Mouse (Mus musculus) Muller cell, postnatal 12 days (primary cell): ENCODE measurements around the gene Pir.

ENCODE experiments used
- DNase-seq: peaks from one replicate; pipeline ENCODE4 v3.0.0-alpha.2; 2015; ENCODE audit errors: inconsistent ontology term

The Pir gene

DNA sequence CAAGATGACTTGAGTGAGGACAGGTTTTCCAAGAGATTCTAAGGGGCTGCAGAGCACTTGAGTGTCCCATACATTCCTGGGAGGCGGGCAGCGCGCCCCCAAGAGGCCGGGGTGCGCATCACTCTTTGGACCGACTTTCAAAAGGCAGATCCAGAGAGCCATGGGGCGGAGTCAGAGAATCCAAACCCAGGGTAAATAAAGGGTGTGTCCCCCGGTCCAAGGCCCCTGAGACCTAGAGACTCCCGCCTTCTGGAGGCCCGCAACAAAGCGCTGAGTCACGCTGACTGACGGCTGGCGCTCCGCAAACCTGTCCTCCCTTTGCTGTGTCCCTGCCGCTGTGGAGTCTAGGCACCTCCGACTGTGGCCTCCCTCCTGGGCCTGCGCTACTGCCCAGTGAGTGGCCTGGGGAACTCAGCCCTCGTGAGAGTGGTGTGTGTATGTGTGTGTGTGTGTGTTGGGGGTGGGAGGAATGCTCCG lies at the start of gene Pir:
TSS of gene Pir (plus strand) at position 87 of the 477 bp plus-strand sequence.
- peak; percentile 52 for DNase-seq

DNA sequence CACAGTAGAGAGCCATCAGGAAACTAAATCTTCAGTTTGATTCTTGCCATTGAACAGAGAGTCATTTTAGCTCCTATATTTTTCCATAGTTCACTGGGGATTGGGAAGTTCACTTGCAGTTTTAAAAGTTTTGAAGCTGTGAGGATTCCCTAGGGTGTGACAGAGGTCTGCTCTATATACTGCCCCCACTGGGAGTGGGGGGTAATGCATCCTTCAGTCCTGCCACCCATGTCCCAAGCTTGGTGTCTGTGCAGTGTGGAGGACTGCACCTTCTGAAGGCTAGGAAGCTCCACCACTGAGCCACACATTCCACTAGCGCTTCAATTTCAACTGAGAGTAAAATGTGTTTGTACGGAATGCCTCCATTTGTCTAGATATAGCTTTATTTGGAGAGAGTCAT lies 47.2 kb upstream of the Pir start:
- no peak for DNase-seq

DNA sequence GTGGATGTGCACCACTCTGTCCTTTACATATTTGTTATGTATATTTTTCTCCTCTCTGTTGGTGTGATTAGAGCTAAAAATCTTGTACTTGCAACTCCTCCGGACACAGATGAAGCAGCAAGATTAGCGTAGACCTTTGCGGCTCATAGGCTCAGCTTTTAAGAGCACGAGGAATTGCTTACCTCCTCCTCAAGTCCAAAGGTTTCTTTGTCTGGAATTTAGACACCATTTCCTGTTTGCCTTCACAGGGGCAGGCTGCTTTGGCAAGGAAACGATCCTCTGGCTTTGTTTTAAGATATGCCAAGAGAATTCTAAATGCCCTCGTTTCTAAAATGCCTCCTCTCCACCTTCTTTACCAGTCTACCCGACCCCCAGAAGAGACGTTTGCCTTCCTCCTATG lies 35.8 kb upstream of the Pir start:
- no peak for DNase-seq

DNA sequence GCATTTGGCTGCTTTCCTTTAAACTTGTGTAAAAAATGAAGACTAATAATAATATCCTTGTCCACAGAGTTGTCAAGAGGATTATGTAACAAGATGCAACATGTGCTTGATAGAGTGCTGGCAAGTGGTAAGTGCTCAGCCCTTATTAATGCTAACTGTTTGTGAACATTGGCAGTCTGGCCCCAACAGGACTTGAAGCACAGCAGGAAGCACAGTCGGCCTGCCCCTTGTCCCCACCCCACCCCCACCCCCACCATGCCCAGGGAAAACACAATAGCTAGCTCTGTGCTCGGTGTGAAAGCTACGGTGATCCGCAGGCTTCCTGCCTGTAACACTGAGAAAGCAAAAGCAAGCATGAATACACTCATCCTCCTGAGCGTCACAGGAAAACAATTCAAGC lies 23.5 kb upstream of the Pir start:
- peak; percentile 43 for DNase-seq

DNA sequence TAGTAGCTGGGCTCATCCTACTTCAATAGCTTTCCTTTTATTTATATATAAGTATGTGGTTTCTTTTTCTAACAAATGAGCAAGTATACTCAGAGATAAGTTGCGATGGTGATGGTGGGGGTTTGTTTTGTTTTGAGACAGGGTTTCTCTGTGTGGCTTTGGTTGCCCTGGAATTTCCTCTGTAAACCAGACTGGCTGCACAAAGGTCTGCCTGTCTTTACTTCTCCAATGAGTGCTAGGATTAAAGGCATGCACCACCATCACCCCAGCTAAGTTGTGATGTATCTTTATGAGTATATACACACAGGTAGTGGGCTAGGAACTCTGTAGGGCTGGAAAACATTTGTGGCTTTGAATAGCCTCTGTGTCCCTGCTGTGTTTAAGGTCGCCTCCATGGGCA lies 22.4 kb upstream of the Pir start:
- peak; percentile 17 for DNase-seq

DNA sequence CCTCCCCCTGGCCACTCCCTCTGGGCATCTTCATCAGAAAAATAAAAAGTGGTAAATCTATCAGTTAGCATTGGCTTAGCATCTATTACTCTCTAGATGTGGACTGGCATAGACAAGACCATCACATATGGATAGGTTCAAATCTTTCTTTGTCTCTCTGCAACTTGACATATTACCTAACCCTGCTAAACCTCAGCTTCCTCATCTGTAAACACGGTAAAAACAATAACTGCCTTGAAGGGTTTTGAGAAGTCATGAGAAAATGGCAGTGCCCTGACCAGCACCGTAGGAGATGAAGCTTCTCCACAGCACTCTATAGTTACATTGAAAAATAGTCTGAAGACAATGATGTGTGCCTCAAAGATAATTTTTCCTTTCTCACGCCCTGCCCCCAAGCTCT lies 12.6 kb upstream of the Pir start:
- DNase-seq, result no peak

DNA sequence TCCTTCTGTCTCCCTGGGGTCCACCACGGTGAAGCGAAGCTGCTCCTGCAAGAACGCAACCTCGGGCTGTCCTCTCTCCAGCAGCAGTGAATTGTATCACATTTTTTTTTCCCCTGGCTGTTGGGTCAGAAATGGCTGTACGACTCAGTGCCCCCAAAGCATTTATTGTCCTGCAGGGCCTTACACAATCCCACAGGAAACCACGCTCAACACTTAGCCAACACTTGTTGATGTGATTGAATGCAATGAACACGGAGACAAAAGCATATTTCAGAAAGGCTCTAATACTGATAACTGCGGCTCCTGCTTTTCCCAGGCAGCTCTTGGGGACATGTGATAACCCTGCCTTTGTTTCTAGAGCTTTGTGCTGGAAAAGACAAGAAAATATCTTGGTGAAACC lies 11.1 kb upstream of the Pir start, which contains the start of gene Bmx:
TSS of gene Bmx (minus strand) at position 137 of the 400 bp plus-strand sequence.
- DNase-seq, result no peak

DNA sequence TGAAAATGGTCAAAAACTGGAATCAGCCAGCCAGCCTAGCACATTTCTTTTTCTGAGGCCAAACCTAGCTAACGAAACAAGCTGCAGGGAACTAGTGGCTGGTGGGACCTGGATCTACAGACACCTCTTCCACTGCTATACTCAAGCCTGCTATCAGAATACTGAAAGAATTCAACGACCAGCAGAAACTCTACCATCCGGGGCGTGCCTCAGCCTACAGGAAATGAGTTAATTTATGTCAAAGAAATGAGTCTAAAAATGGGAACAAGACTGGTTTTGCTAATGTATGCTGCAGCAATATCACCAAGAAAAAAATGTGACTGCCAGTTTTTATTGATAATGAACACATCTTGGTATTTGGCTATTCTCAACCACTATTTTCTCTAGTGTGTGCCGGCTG lies 10.5 kb upstream of the Pir start:
- no peak for DNase-seq

DNA sequence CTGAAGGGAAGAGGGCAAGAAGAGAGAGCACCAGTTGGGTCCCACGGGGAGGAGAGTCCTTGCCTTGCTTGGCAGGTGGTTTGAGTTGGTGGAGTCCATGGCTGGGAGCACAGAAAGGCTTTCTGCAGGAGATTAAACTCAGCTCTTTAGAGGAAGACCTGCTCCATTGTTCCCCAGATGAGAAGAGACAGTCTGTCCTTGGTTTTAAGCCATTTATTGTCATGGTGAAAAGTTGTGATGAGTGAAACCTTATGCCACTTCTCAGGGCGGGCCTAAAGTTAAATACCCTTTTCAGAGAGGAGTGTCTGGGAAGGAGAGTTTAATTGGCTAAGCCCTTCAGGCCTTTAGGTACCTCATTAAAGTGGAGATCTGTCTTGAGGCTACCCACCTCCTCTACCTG lies 6.9 kb upstream of the Pir start:
- DNase-seq, result no peak

DNA sequence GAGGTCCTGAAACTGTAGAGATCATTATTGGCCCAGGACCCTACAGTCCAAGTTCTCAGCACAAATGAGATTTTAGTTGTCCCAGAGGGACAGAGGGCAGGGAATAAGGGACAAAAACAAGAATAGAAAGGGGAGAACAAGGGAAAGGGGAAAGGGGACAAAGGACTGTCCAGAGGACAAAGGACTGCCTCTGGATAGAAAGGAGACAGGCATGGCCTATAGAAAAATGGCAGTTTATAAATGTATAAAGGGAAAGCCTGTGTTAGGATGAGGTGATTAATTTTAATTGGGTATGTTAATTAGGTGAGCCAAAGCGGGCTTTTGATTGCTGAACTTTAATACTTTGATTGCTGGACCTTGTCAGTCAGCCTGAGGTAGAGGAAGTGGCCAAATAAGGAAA lies 4.3 kb upstream of the Pir start:
- no peak for DNase-seq

DNA sequence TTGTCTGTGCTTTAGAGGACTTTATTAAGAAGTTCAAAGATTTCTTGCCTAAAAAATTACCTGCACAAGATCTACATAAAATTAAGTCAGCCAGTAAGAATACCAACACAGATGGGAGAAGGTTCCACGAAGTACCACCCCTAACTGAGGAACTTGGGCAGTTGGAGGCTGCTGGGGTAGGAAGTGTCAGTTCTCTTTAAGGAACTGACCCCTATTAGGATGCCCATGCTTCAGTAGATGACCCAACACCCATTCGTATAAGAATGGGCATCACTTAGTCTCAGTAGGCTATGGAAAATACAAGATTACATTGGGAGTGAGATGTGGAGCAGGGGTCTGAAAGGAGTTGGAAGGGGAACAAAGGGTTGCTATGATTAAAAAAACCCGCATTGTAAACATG lies 1.4 kb downstream of the Pir start:
- DNase-seq, result no peak

DNA sequence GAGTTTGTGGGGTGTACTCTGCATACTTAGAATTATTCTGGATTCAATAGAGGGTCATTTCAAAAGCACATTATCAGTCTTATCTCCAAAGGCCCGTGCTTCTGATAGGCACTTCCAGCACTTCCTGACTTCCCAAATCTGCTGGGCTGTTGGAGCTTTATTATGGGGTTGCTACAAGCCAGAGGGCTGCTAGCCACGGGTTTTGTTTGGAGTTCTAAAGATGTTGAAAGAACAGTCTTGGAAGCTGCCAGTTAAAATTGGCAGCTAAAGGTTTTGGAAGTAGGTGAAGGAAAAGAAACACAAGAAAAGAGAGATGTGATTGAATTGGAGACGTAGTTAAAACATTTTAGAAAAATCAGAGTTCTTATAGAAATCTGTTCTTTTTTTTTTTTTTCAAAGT lies 6.4 kb downstream of the Pir start:
- DNase-seq, result no peak

DNA sequence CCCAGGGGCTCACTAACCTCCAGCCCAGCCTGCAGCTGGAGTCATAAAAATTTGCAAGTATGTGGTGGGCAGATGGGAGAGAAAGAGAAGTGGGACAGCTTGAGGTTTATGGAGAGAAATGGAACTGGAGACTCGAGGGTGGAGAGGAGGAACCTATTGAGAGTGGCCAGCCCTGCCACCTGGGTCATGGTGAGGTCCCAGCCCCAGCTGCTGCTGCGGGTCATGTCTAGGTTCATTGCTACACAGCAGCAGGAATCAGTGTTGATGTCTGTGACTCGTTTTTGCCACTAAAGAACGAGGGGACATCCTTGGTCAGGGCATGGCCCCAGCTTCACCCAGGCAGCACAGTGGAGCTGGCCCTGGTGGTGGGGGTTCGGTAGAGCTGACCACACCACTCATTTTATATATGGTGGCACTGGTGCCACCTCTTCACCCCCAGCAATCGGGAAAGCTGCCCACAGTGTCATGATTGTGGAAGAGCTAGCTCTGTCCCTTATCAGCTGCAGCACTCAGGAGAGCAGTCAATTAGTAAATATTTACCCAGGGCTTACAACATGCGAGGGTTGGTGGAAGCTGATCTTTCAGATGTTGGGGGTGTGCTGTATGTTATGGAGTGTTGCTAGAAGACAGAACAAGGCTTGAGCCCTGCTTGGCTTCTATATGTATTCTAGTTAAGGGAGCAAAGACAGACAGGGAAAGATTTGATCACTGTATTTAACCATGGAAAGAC lies 11.9 kb downstream of the Pir start:
- no peak for DNase-seq

DNA sequence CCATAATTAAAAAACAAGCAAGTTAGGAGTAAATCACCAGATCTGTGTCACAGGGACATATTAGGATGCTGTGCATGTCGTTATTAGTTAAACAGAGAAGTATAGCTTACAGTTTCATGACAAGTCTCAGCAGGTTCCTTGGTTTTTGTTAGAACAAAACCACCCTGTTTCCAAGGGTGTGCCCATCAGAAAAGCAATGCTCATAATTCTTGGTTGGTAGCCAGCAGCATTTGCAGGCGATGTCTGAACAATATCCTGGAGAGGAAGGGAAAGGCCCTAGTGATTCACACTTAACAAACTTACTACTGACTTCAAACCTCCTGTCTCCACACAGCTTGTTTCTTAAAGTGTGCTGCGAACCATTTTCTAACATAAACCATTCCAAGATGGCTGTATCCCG lies 14.6 kb downstream of the Pir start:
- DNase-seq, result no peak

DNA sequence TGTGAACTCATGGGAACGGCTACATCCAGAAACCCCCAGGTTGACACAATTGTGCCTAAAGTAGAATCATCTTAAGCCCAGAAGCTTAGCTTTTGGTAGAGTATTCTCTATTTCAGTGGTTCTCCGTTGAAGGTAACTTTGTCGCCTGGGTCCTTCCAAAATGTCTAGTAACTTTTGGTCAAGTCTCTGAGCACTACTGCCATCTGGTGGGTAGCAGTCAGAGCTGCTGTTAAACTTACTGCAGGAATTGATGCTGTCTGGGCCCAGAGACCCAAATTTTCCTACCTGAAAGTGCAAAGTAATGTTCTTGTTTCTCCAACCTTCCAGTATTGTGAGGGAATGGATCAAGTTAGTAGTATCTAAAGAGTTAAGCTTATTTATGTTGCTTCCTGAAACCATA lies 17.9 kb downstream of the Pir start:
- no peak for DNase-seq

DNA sequence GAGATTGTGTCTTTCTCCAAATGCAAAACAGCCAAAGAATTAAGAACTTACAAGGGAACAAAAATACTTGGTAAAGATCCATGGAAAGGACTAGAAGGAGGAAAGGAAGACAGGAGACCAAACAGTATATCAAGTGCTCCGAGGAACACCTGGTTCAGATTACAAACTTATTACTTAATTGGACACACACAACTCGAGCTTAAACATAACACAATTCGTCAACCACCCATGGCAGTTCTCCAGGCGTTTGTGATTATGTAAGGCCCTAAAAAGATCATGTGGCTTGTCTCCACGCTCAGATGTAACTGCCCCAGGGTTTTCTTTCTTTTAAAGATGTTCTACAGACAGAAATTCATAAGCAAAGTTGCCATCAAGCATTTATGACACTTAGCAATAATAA lies 22.0 kb downstream of the Pir start:
- no peak for DNase-seq

DNA sequence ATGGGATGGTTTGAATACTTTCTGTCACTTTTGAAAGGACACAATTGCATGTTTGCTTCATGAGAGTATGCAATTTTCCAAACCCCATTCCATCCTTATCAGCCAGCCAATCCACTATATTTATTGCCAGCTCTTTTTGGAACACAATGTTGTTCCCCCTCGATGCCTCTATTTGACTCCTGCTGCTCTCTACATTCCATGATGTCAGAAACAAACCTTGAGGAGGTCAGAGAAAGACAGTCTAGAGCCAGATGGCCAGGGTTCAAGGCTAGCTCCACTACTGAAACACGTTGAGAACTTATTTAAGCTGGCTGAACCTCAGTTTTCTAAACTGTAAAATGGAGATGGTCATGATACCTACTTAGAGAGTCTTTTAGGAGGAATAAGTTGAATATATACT lies 37.1 kb downstream of the Pir start:
- DNase-seq, result peak; percentile 11

DNA sequence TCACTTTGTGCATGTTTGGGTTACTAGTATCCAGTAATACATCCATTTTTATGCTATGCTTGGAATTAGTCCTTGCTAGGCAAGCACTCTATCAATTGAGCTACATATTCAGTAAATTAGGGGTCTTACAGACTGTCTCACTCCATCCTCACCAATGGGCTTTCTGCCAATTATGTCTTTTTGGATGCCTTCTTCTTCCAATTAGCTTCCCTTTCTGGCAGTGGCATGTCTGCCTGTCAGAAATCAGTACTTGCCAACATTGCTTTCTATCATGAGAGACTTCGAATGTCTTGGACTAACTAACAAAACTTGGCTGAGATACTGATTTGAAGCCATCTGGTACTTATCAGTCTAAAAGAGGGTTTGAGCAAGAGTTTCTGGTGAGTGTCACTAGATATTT lies 44.7 kb downstream of the Pir start:
- peak; percentile 17 for DNase-seq

DNA sequence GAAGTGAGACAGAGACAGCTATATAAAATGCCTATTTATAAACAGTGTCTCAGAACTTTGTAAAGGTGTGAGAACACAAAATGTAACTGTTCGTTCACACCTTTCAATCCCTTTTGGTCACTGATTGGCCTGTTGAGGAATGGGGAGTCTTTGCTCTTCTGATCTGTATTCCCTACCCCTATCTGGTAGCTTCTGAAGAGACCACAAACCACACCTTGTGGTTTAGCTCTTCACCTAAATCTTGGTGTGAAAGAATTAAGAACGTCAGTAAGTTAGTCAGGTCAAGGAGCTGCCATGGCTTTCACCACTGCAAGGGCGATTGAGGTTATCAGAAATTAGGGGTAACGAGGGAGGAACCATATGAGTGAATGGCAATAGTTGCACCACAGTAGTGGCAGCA lies 49.4 kb downstream of the Pir start:
- no peak for DNase-seq

DNA sequence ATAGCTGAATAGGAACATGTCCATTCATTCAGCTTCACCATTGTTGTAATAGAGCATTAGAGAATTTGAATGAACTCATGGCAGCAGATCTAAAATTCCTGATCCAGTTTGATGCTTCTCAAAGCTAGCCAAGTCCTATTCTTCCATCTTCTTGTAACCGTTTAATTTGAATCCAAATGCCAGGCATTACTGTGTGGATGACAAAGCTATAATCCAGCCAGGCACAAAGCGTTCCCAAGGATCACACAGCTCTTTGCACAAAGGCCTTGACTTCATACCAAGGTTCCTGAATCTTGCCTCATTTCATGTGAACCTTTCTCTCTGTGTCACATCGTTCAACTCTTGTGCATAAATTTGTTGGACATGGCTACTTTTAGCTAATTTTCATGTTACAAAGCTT lies 50.9 kb downstream of the Pir start:
- peak; percentile 62 for DNase-seq

DNA sequence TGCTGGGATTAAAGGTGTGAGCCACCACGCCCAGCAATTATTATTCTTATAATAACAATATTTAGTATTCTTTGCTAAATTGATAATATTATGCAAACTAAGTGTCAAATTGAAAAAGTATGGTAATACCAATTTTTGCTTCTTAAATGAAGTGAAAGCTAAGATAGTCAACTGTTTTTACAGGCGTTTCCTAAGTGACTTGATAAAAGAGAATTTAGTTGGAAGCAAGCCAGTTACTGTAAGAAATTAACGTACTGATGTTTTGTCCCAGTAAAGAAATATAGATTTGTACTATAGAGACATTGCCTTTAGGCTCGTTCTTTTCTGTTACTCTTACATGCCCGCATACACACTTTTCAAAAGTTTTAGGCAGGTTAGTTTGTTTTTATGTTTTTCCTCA lies 53.3 kb downstream of the Pir start:
- no peak for DNase-seq

DNA sequence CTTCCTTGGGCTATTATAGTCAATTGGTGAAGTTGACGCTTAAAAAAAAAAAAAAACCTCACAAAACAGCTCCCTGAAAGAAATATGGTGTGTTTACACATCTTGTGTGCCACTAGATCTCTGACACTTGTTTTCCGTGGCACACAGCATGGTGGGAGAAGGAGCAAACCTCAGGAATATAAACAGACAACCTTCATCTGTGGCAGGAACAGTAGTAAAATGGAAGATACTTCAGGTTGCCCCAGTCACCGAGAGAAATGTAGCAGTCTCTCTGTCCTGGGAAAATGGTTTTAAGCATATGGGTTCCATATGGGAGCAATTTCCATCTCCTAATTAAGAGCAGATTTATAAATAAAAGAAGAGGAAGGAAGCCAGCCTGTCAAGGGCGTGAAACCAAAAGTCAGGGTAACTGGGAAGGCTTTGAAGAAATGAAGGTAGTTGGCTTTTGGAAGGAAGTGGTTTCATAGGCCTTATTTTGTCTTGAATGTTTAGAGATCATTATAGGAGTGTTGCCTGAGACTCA lies 54.3 kb downstream of the Pir start:
- DNase-seq, result no peak

DNA sequence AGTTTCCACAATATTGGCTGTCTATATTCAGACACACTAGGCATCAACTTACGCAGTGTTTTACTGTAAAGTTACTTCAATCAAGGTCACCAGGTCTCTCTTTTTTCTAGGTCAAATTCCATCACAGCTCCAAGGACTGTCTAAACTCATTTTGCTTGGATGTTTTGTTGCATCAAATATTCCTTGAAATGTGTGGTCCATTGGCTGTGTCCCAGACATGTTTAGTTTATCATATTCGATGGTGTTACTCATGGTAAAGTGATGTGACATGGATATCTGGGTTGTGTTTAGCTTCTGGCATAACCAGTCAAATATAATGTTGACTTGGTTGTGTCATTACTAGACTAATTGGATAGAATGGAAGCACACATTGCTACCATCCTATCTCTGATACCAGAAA lies 61.2 kb downstream of the Pir start:
- DNase-seq, result no peak

DNA sequence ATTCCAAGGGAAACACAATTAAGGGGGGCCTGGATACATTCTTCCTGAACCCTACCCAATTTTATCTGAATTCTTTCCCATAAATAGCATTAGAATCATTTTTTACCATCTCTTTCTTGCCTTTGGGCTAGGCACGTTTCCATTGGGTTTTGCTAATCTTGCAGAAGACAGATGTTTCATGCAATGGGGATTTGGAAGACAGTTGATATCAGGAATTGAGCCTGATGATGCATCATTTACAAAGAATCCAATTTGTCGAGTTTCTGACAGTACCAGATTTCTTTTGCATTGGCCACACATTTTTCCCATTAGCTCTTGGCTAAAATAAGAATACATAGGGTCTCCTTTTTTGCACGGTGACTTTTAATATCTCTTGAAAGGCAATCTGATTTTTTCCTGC lies 61.6 kb downstream of the Pir start:
- no peak for DNase-seq
